Mouse (Mus musculus) embryonic facial prominence, embryonic 15.5 days (tissue): Measurements from ENCODE around the gene Hist4h4. TPM values are rescaled to one million over a fixed set of nuclear protein-coding genes. Genes with fewer than 3 reads are reported as not detected.
A peak's percentile ranks its signal among the peaks of the same experiment; 100 is the strongest.

ENCODE experiments used
- ATAC-seq: fragments of 200-750 bp; cut with Nextera tagmentation; 2 replicates; pipeline ENCODE4 v1.8.0; 2017; ENCODE audit warnings: low read depth, moderate TSS enrichment; ENCODE audit not compliant: insufficient number of reproducible peaks, low FRiP score, low TSS enrichment
- H3K27ac ChIP-seq: fragments of 300-500 bp; sonication (generic); replicated peaks from 2 replicates; pipeline ENCODE4 v1.5.1; 2015; ENCODE audit warnings: mild to moderate bottlenecking, inconsistent platforms
- H3K27me3 ChIP-seq: fragments of 300-500 bp; sonication (generic); 2 replicates; pipeline ENCODE4 v1.6.1; 2015; ENCODE audit warnings: inconsistent platforms
- H3K36me3 ChIP-seq: fragments of 300-500 bp; sonication (generic); 2 replicates; pipeline ENCODE4 v1.6.1; 2015; ENCODE audit warnings: mild to moderate bottlenecking, inconsistent platforms
- H3K4me1 ChIP-seq: fragments of 300-500 bp; sonication (generic); 2 replicates; pipeline ENCODE4 v1.6.1; 2015; ENCODE audit warnings: inconsistent platforms
- H3K4me2 ChIP-seq: fragments of 300-500 bp; sonication (generic); replicated peaks from 2 replicates; pipeline ENCODE4 v1.6.1; 2015; ENCODE audit warnings: mild to moderate bottlenecking, inconsistent platforms
- H3K4me3 ChIP-seq: fragments of 300-500 bp; sonication (generic); replicated peaks from 2 replicates; pipeline ENCODE4 v1.5.1; 2015; ENCODE audit warnings: mild to moderate bottlenecking, inconsistent platforms
- H3K9ac ChIP-seq: fragments of 300-500 bp; sonication (generic); 2 replicates; pipeline ENCODE4 v1.6.1; 2015; ENCODE audit warnings: inconsistent platforms
- H3K9me3 ChIP-seq: fragments of 300-500 bp; sonication (generic); replicated peaks from 2 replicates; pipeline ENCODE4 v1.6.1; 2016; ENCODE audit warnings: inconsistent platforms
- WGBS: fragments of 180-500 bp; shearing (Covaris S2); methylation state at CpG from one replicate; pipeline ENCODE4 v1.1.7; 2015; 5-methylcytosine and 5-hydroxymethylcytosine counted together
- polyA plus RNA-seq: library from polyadenylated mRNA; unstranded; fragments of >200 nt; fragmentation: Nextera tagmentation; extraction: Ambion mirVana; gene quantifications from 2 replicates; pipeline ENCODE4 v1.2.1, GENCODE M21; 2015

Hist4h4 gene
- polyA plus RNA-seq, 1 experiment from 2014 or later: 0.69 TPM

DNA sequence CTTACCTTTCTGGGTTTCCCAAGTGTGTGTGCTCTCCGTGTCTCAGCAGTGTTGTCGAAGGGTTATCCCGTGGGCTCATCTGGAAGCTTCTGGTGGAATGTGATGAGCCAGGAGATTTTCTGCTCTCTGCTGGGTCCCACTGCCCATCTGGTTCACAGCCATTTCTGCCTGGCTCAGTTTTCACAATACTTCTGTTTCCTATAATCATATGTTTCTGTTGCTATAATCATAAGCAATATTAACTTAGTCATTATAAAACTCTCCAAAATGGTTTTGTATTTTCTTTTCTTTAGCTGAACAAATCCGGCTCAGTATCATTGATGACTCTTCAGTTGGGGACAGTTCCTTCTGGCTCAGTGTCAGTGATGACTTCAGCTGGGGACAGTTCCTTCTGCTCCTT is 31.1 kb upstream of the Hist4h4 start, which contains the start of gene Smco3:
Gene Smco3 (minus strand): TSS at position 101 of the 400 bp plus-strand sequence.
- ATAC-seq: no peak
- no peaks in the 10 kb centered on the region for H3K9me3 ChIP-seq
- no peak within 1 kb of the TSS for H3K27ac ChIP-seq
- WGBS: 28% methylated on average over 4 of the region's 4 CpGs
- H3K9ac ChIP-seq: no peak within 1 kb of the TSS
- no peak within 1 kb of the TSS for H3K4me2 ChIP-seq
- peaks cover 4% of the 10 kb centered on the region; the same call in 1 of the 2 replicates for H3K27me3 ChIP-seq
- H3K4me3 ChIP-seq: peak within 1 kb of the TSS; percentile 2; the same call in 1 of the 2 replicates
- 0 out of 2 replicates have a peak, but pooled peaks cover 6% of the 10 kb centered on the region for H3K4me1 ChIP-seq
- H3K36me3 ChIP-seq: no peaks in the 10 kb centered on the region

DNA sequence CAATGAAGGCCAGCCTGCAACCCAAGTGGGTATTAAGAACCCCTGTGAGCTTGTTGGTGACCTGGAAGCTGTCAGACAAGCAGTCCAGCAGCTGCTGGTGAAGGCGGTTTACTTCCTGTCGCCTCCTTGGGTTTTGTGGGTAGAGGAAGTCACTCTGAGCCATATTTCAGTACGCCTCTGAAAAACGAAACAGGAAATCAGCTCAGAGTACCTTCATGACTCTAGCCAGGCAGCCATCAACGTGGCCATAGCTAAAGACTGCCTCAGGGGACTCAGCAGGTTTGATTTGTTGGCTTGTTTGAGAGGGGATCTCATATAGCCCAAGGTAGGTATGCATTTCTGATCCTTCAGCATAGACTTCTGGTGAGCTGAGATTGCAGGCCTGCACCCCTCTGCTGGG is 27.5 kb upstream of the Hist4h4 start:
- no peak overlapping the region for H3K4me2 ChIP-seq
- no peak overlapping the region for H3K27ac ChIP-seq
- 58% methylated on average over 5 of the region's 5 CpGs for WGBS
- no peaks in the 10 kb centered on the region for H3K36me3 ChIP-seq
- no peak for ATAC-seq
- no peak overlapping the region for H3K9ac ChIP-seq
- H3K9me3 ChIP-seq: no peaks in the 10 kb centered on the region
- H3K4me3 ChIP-seq: no peak overlapping the region
- H3K27me3 ChIP-seq: peaks cover 4% of the 10 kb centered on the region; the same call in 1 of the 2 replicates
- peaks cover 10% of the 10 kb centered on the region for H3K4me1 ChIP-seq

GRCm38 (mm10) chr6:136828681-136829080 is 24.5 kb upstream of the Hist4h4 start:
- 27% methylated on average over 4 of the region's 4 CpGs for WGBS
- Histone ChIP-seq H3K36me3 (peaks cover 15% of the 10 kb centered on the region), H3K27ac (peak overlapping the region; percentile 89), H3K9me3 (no peaks in the 10 kb centered on the region), H3K4me3 (peak overlapping the region; percentile 100), H3K4me1 (peaks cover 5% of the 10 kb centered on the region), H3K4me2 (peak overlapping the region; percentile 55), H3K9ac (peak overlapping the region; percentile 37), H3K27me3 (peaks cover 4% of the 10 kb centered on the region; the same call in 1 of the 2 replicates)
- ATAC-seq: no peak

GRCm38 (mm10) chr6:136827881-136828561 is 23.8 kb upstream of the Hist4h4 start, which contains the start of gene Wbp11:
TSS of gene Wbp11 (minus strand) at chr6:136828233.
- Histone ChIP-seq H3K27ac (peak within 1 kb of the TSS; percentile 89), H3K9me3 (no peaks in the 10 kb centered on the region), H3K36me3 (peaks cover 19% of the 10 kb centered on the region), H3K4me2 (peak within 1 kb of the TSS; percentile 68), H3K27me3 (peaks cover 4% of the 10 kb centered on the region; the same call in 1 of the 2 replicates), H3K4me3 (peak within 1 kb of the TSS; percentile 100), H3K4me1 (peaks cover 5% of the 10 kb centered on the region), H3K9ac (peak within 1 kb of the TSS; percentile 99)
- peak; percentile 100 for ATAC-seq
- under 1% methylated on average over 40 of the region's 45 CpGs for WGBS

GRCm38 (mm10) chr6:136827516-136827880 is 23.3 kb upstream of the Hist4h4 start, which contains the start of gene BC049715:
TSS of gene BC049715 (plus strand) at chr6:136827626.
- Histone ChIP-seq H3K9me3 (no peaks in the 10 kb centered on the region), H3K4me1 (peaks cover 5% of the 10 kb centered on the region), H3K36me3 (peaks cover 24% of the 10 kb centered on the region), H3K4me3 (peak within 1 kb of the TSS; percentile 100), H3K27me3 (peaks cover 4% of the 10 kb centered on the region; the same call in 1 of the 2 replicates), H3K27ac (peak within 1 kb of the TSS; percentile 89), H3K4me2 (peak within 1 kb of the TSS; percentile 68), H3K9ac (peak within 1 kb of the TSS; percentile 99)
- WGBS: under 1% methylated on average over 33 of the region's 34 CpGs
- ATAC-seq: no peak

DNA sequence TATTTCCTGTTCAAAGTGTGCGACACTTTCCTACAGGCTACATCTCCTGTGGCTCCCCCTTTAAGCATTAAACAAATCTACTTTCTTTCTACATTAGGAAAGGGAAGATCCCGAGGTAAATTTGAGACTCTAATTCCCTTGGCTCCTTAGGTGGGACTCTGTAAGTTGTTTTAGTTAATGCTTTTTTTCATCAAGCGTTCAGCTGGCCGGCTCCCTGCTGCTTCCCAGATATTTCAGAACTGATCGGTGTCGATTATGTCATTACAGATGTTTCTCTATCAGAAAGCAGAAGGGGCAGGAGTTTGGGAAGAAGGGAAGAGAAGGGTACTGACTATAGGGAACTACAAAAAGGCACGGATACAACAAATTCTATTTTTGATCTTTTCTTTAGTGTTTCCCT is 22.9 kb upstream of the Hist4h4 start:
- Histone ChIP-seq H3K36me3 (peaks cover 28% of the 10 kb centered on the region), H3K4me1 (peaks cover 5% of the 10 kb centered on the region), H3K4me3 (peak overlapping the region; percentile 100), H3K4me2 (peak overlapping the region; percentile 68), H3K27me3 (peaks cover 4% of the 10 kb centered on the region; the same call in 1 of the 2 replicates), H3K27ac (no peak overlapping the region), H3K9ac (peak overlapping the region; percentile 99), H3K9me3 (no peaks in the 10 kb centered on the region)
- WGBS: 14% methylated on average over 7 of the region's 7 CpGs
- no peak for ATAC-seq

DNA sequence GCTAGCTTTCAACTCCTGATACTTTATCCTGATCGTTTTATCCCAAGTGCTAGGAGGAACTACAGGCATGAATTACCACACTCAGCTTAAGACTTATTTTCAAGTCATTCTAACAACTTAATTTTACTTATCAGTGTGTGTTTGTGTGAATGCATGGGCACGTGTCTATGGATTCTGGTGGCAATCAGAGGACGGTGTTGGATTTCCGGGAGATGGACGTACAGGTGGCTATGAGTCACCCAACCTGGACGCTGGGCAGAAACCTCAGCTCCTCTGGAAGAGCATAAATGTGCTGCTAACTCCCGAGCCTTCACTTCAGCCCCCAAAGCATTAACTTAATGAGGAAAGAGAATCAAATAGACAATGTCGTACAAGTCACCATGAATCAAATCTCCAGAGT is 20.8 kb upstream of the Hist4h4 start:
- ATAC-seq: no peak
- Histone ChIP-seq H3K4me2 (no peak overlapping the region), H3K9ac (no peak overlapping the region), H3K27ac (no peak overlapping the region), H3K4me3 (no peak overlapping the region), H3K9me3 (no peaks in the 10 kb centered on the region), H3K36me3 (peaks cover 49% of the 10 kb centered on the region), H3K27me3 (no peaks in the 10 kb centered on the region), H3K4me1 (peaks cover 5% of the 10 kb centered on the region)
- WGBS: 91% methylated on average over 8 of the region's 8 CpGs

DNA sequence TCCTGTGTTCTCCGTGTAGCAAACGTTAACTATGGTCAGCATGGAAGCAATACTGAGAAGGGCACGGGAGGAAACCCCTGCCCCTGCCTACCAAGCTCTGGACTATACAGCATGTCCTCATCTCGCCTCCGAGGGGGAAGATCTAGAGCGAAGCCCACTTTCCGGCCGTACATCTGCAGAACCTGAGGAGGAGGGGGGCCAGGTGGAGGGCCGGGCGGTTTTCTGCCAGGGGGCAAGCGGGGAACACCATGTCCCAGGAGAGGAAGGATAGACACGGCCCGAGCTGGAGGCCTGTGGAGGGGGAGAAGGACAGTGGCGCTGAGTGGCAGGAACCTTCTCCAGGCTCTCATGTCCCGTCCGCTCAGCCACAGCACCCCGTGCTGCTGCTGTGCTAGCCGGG is 16.9 kb upstream of the Hist4h4 start:
- Histone ChIP-seq H3K9ac (no peak overlapping the region), H3K4me2 (no peak overlapping the region), H3K27ac (no peak overlapping the region), H3K27me3 (no peaks in the 10 kb centered on the region), H3K36me3 (peaks cover 84% of the 10 kb centered on the region), H3K4me1 (no peaks in the 10 kb centered on the region), H3K9me3 (no peaks in the 10 kb centered on the region), H3K4me3 (no peak overlapping the region)
- 88% methylated on average over 18 of the region's 18 CpGs for WGBS
- ATAC-seq: no peak

- WGBS: 94% methylated on average over 21 of the region's 21 CpGs
Measured at GRCm38 (mm10) chr6:136820381-136820780, 16.2 kb upstream of the Hist4h4 start.

GRCm38 (mm10) chr6:136817549-136817948 is 13.3 kb upstream of the Hist4h4 start:
- WGBS: 95% methylated on average over 3 of the region's 3 CpGs
- H3K9me3 ChIP-seq: no peaks in the 10 kb centered on the region
- H3K9ac ChIP-seq: no peak overlapping the region
- no peak overlapping the region for H3K27ac ChIP-seq
- no peaks in the 10 kb centered on the region for H3K27me3 ChIP-seq
- ATAC-seq: no peak
- H3K4me2 ChIP-seq: no peak overlapping the region
- H3K4me3 ChIP-seq: no peak overlapping the region
- no peaks in the 10 kb centered on the region for H3K4me1 ChIP-seq
- peaks cover 91% of the 10 kb centered on the region for H3K36me3 ChIP-seq

More at GRCm38 (mm10) chr6:136820381-136820780, 16.2 kb upstream of the Hist4h4 start:
- no peaks in the 10 kb centered on the region for H3K27me3 ChIP-seq
- H3K4me1 ChIP-seq: no peaks in the 10 kb centered on the region
- H3K9me3 ChIP-seq: no peaks in the 10 kb centered on the region
- no peak overlapping the region for H3K27ac ChIP-seq
- H3K9ac ChIP-seq: no peak overlapping the region
- ATAC-seq: no peak
- no peak overlapping the region for H3K4me2 ChIP-seq
- peaks cover 89% of the 10 kb centered on the region for H3K36me3 ChIP-seq
- H3K4me3 ChIP-seq: no peak overlapping the region

GRCm38 (mm10) chr6:136816826-136817225 is 12.6 kb upstream of the Hist4h4 start:
- no peak for ATAC-seq
- Histone ChIP-seq H3K9ac (no peak overlapping the region), H3K36me3 (peaks cover 89% of the 10 kb centered on the region), H3K27ac (no peak overlapping the region), H3K4me2 (no peak overlapping the region), H3K27me3 (no peaks in the 10 kb centered on the region), H3K9me3 (no peaks in the 10 kb centered on the region), H3K4me3 (no peak overlapping the region), H3K4me1 (no peaks in the 10 kb centered on the region)
- WGBS: 91% methylated on average over 21 of the region's 21 CpGs
